Mouse (Mus musculus): Measurements from ENCODE around the gene Agxt.

Gene Agxt

GRCm38 (mm10) chr1:93150907-93151661 lies 16.0 kb downstream of the Agxt start:
- DNase-seq (ENCODE audit: low spot score in 2 of 2) = no peak

DNA sequence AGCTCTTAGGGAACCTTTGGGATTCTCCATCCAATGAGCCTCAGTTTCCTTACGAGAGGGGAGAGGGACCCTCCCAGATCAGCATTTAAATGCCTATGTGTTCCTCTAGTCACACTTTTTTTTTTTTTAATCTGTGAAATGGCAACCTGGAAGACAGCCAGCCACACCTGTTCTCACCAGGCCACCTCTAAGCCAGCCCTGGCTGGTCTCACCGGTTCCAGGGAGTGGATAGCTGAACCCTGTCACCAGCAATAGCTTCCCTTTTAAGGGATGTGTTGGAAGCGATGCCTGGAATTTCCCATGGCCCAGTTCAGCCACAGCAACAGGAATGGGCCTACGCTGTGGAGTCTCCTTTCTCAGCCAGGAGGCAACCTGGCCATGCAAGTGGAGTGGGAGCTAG lies 22.5 kb downstream of the Agxt start:
- DNase-seq (ENCODE audit: low spot score in 2 of 2) = no peak

DNA sequence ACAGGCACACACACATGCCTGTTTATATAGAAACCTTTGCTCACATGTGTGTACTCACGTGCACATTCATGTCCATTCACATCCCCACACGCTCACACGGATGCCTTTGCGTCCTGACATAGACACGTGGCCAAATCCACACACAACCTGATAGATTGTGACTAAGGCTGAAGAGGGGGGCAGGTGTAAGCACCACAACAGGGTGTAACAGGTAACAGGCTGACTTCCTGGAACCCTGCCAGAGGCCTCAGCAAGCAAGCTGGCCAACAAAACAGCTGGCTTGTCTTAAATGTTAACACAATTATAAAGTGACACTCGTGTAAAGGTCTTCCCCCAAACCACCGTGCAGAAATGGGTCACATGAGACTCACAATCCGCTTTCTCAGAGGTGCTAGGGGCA lies 23.9 kb downstream of the Agxt start:
- DNase-seq (ENCODE audit: low spot score in 2 of 2) = peak in 1 of 2 experiments; percentile 13

DNA sequence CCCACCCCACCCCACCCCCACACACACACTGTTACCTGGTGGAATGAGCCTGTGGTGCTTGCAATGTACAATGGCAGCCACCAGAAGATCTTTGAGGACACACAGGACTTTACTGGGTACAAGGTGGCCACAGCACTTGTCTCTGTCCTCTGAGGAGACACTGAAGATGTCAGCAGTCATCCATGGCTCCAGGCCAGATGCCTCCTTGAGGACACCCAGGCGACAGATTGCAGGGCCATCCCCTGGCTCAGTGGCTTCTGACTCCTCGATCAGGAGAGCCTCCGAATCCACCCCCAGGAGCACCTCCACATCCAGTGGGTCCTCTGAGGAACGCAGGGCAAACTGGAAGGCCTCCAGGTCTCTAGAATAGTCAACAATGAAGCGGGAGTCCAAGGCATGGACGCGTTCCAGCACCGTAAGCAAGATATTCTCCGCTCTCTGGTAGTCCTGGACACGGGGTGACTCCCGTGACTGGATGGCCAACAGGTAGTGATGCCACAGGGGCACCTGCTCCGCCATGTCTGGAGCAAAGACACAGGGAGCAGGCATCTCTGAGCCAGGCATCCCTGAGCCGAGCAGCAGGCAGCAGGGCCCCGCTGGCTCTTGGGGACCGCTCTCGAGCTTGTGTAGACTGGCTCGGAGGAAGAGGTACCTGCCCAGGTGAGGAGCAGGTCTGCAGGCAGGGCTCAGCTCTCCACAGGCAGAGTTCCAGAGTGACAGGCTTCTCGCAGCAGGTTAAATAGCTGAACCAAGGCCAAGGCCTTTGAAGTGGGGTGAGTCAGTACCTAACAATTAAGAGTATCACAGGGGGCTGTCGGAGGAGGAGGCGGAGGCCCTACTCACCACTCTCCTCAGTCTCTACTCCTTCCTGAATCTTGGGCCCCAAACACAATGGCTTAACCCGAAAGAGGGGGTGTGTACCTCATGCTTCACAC lies 24.8 kb downstream of the Agxt start:
- no peak for DNase-seq (ENCODE audit: low spot score in 2 of 2)

DNA sequence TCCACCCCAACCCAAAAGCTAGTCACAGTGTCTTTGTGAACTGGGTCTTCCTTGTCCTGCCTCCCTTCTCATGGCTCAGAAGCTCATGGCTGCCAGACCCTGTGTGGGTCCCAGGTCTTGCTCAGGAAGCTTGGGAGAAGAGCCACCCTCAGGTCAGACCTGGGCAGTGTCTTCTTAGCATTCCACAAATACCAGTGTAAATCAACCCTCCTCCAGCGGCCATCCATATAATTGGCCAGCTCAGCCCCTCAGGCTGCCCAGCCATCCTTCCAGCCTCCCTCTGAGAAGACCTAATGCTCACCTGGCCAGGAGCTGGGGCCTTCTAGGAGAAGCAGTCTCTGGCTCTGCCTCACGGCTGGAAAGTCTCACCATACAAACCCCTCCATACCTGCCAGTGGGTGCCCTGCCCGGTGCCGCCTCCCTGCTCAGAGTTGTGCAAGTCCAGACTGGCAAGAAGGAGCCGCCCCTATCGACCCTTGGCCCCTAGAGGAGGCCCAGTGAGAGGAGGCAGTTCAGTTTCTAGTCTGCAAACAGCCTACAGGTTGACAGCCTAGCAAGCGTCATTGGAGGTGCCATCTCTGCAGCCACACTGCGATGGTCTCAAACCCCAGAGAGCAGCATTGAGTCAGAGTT lies 25.6 kb downstream of the Agxt start, which contains the start of gene 2310007B03Rik:
Gene 2310007B03Rik (minus strand): TSS at position 448 of the 633 bp plus-strand sequence.
- DNase-seq (ENCODE audit: low spot score in 2 of 2) = no peak

GRCm38 (mm10) chr1:93161350-93161749 lies 26.3 kb downstream of the Agxt start:
- no peak for DNase-seq (ENCODE audit: low spot score in 2 of 2)

GRCm38 (mm10) chr1:93161921-93162320 lies 26.9 kb downstream of the Agxt start:
- DNase-seq (ENCODE audit: low spot score in 2 of 2) = no peak

DNA sequence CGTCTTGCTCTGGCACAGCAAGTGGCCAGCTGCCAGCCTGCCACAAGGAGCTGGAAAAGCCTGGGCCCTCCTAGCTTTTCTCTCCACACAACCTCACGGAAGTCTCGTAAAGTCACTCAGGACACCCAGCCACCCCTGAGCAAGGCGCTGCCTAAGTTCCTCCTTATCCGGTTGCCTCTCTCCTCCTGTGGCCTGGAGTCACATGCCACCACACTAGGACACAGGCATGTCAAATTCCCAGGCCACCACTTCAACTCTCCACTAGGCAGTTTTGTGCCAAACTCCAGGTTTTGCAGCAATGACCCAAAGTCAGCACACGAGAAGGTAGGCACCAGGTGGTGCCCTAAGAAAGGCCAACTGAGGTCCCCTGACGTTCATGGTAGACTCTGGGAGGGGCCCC lies 27.5 kb downstream of the Agxt start:
- DNase-seq (ENCODE audit: low spot score in 2 of 2) = no peak

GRCm38 (mm10) chr1:93165447-93165846 lies 30.4 kb downstream of the Agxt start:
- no peak for DNase-seq (ENCODE audit: low spot score in 2 of 2)

DNA sequence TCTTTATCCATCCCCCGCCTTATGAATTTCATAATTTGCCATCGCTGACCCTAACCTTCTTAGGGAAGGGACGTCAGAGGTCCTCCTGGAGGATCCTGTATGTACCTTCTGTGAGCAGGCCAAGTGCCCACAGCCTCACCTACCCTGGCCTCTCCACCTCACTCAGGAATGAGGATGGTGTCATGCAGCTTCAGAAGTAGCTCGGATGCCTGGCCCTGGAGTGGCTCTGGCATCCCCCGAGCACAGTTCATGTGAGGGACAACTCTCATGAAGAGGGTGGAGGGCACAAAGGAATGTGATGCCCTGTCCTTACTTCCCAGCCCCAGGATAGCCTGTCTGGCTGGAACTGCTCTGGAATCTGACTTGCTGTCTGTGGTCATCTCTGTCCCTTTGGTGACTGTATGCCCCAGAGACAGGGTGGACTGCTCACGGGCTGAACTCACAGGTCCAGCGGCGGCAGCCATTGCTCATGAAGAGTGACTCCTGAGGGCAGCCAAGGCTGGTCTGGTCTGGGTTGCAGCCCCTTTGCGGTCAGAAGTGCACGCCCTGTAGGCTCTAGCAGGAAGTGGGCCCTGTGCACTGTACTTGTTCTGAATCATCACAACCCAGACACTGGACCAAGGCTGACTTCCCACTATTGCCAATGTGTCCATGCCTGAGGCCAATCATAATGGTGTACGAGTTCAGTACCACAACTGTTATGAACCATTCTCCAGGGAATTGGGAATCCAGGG lies 31.5 kb downstream of the Agxt start:
- no peak for DNase-seq (ENCODE audit: low spot score in 2 of 2)

DNA sequence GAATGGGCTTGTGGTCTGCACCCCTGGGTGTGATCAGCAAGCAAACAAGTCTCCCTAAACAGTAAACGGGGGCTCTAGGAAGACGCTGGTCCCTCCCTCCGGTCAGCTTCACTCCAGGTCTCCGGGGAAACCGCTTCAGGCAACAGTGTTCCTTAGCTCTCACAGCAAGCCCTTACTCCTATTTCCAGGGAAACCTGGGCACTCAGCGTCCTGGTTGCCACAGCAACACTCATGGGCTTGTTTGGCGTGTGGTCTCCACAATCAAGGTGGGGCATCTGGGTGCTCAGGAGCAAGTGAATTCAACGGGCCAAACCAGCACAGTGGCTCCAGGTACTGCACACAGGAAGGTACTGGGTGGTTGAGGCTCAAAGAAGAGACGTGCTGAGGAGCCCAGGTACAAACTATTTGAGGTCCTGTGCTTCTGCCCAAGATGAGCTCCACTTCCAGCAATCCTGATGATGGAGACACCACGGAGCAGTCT lies 33.3 kb downstream of the Agxt start, which contains the start of gene Crocc2:
Gene Crocc2 (plus strand): TSS at position 431 of the 481 bp plus-strand sequence.
- DNase-seq (ENCODE audit: low spot score in 2 of 2) = no peak

DNA sequence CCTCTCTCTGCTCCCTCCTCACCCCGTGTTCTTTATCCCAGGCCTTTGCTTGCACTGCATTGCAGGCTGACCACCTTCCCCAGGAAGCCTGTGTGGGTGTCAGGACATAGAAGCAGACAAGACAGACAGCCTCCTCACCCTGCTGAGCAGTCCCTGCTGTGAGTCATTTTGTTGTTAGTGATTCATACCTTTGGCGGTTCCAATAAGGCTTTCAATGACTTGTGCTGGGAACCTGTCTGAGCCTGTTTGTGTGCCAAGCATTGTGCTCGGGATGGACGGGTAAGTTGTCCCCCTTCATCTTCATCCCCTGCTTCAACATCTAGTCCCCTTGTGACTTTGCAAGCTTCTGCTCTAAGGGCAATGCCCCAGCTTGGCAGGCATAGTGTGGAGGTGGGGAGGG lies 38.6 kb downstream of the Agxt start:
- DNase-seq (ENCODE audit: low spot score in 2 of 2) = peak; percentile 29 to 32

- DNase-seq (ENCODE audit: low spot score in 2 of 2) = peak; percentile 84 to 87
Measured at GRCm38 (mm10) chr1:93174399-93174798, 39.4 kb downstream of the Agxt start.

- no peak for DNase-seq (ENCODE audit: low spot score in 2 of 2)
Measured at GRCm38 (mm10) chr1:93175849-93176248, 40.8 kb downstream of the Agxt start.

DNA sequence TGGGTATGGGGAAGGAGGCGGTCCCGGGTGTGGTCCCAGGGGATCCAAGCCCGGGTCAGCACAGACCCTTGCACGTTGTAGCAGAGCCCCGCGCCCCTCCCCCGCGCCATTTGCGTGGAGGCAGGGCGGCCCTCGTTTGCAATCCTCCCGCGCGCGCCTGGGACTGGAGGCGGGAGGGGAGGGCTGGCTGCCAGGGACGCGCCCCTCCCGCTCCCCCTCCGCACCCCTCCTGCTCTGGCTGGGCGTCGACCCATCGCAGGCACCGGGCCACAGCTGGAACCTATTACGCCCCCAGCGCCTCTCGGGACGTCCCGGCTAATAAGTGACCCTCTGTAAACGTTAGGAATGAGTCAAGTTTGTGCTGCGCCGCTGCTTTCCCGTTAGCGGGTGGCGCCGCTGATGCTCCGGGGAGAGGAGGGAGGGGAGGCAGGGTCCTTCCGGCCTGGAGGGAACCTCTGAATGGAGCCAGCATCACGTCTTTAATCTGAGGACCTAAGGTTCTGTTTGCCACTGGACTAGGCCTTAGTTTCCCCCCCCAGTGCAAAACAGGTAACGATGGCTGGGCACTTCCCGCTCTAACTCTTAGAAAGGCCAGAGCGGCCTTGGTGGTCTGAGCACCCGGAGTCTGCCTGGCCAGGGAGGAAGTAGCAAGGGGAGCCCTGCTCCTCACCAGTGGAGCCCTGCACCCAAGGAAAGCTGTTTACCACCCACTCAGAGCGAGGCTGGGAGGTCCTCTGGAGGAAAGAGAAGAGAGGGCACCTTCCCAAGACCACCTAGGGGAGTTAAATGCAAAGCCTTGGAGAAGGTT lies 41.7 kb downstream of the Agxt start:
- peak; percentile 27 to 45 for DNase-seq (ENCODE audit: low spot score in 2 of 2)

DNA sequence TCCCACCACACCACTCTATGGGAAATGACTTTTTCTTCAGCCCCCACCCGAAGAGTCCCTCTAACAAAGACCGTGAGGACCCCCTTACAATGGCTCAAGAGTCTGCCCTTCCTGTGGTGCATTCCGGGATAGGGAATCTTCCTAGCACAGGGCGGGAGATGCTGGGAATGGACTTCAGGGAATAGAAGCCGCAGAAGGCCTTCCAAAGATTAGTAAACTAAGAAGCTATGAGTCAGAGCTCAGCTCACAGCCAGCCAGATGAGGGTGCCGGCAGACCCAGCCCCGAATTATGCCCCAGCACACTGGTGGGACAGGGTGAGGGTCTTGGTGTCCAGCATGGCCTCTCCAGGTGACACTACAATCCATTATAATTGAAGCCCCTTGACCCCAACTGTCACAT lies 47.2 kb downstream of the Agxt start:
- DNase-seq (ENCODE audit: low spot score in 2 of 2) = no peak

- peak in 1 of 2 experiments; percentile 27 for DNase-seq (ENCODE audit: low spot score in 2 of 2)
Measured at GRCm38 (mm10) chr1:93184071-93184828, 49.2 kb downstream of the Agxt start.

DNA sequence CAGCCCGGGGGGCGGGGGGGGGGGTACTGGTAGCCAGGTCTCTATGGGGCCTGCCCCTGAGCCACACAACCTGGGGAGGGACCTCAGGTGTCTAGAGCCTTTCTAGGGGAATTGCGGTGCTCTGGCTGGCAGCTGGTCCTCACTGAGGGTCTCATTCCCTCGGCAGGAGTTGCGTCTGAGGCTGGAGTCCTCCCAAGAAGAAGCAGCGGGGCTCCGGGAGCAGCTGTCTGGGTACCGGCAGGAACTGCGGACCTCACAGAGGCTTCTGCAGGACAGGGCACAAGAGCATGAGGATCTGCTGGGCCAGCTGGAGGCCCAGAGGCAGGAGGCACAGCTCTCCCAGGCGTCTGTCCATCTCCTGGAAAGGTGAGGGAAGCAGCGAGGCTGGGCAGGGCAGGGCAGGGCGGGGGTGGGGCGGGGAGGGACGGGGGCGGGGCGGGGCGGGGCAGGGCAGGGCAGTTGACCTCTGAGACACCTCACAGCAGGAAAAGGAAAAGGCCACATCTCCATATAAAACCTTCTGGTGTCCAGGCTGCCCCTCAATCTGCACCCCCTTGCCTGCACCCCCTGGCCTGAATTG lies 55.8 kb downstream of the Agxt start:
- DNase-seq (ENCODE audit: low spot score in 2 of 2) = no peak

- no peak for DNase-seq (ENCODE audit: low spot score in 2 of 2)
Measured at GRCm38 (mm10) chr1:93194961-93195360, 59.9 kb downstream of the Agxt start.

All from right cerebral cortex, adult 2 months (tissue).